Mouse (Mus musculus) cerebral cortex, adult 2 months (tissue): Measurements from ENCODE around the gene Tcp11.

ENCODE experiments used
- WGBS: fragments of 180-500 bp; shearing (Covaris S2); methylation state at CpG from one replicate; pipeline ENCODE4 v1.1.7; 2018; 5-methylcytosine and 5-hydroxymethylcytosine counted together

Tcp11 gene

DNA sequence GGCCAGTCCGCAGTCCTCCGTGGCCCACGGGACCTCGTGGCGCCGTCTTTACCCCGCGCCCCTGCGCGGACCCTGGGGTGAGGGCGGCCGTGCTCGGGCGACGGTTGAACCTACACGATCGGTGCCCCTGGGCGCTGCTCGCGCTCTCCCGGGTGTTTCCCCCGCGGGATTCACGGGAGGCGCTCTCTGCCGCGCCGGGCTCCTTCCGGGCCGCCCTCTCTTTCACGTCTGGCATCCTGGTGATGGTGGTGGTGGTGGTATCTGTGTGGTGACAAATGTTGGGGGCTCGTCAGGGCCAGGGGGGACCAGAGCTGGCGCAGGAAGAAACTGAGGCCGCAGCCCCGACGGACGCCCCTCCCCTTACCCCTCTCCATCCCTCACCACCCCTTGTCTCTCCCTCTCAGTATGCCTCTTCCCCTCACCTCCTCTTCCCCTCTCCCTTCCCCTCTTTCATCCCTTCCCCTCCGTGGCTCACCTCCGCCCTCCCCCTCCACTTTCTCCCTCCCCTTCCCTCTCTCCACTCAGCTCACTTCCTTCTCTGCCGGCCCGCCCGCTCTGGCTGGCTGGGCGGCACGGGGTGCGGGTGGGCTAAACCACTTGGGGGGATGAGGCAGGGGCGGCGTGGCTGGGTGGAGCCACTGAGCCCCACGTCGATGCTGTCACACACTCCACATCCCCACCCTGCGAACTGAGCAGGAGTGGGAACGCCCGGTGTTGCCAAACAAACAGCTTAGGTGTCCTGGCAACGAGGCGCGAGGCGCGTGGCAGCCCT, at the start of gene Tcp11:
Gene Tcp11, minus strand, starts transcription at position 595 of the 772 bp plus-strand sequence.
- WGBS: 2% methylated on average over 56 of the region's 57 CpGs

DNA sequence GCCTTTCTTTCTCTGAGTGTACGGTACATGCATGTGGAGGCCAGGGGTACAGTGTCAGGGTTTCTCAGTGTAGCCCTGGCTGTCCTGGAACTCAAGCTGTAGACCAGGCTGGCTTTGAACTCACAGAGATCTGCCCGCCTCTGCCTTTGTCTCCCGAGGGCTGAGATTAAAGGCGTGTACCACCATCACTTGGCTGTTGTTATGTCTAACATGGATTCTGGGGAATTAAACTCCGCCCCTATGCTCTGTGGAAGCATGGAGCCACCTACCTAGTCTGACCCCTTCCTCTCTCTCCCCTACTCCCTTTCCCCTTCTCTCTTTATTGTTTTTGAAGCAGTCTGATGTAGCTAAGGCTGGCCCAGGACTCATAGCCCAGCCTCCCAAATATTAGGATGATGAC, 49.4 kb upstream of the Tcp11 start:
- WGBS: 93% methylated on average over 5 of the region's 5 CpGs

- WGBS: 85% methylated on average over 8 of the region's 8 CpGs
These were observed 43.9 kb upstream of the Tcp11 start for GRCm38 (mm10) chr17:28124368-28124767.

DNA sequence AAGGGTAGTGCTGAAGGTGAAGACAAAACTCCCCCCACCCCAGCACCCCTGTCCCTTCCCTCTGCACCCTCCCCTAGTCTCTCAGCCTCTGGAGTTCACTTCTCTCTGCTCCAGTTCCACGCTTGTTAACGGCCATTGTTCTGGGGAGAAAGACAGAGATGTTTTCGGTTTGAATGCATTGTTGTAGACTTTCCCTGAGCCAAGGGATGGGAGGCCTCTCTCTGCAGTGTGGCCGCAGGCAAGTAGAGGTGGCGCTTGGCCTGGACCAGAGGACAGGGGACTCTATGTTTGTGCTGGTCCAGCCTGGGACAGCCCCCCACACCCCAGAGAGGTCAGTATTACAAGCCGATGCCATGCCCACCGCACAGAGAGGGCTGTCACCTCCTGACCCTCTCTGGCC, 43.2 kb upstream of the Tcp11 start:
- 65% methylated on average over 7 of the region's 7 CpGs for WGBS

- WGBS: 78% methylated on average over 13 of the region's 13 CpGs
These were observed 42.5 kb upstream of the Tcp11 start for GRCm38 (mm10) chr17:28122949-28123348.

DNA sequence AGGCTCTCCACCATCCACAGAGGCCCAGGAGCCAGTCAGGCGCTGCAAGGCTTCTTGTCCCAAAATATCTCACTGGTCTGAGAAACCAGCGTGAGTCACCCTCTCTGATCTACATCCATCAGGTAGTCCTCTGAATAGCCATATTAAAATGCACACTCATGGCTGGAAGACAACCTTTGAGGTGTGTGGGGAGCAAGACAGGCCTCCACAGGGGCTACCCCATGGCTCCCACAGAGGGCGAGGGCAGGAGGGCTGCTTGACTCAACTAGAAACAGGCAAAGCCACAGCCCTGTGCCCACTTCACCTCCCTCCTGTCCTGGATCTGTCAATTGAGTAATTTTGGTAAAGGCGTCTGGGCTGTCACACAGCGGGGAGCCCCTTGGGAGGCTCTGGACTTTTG, 40.0 kb upstream of the Tcp11 start:
- WGBS: 83% methylated on average over 5 of the region's 5 CpGs

DNA sequence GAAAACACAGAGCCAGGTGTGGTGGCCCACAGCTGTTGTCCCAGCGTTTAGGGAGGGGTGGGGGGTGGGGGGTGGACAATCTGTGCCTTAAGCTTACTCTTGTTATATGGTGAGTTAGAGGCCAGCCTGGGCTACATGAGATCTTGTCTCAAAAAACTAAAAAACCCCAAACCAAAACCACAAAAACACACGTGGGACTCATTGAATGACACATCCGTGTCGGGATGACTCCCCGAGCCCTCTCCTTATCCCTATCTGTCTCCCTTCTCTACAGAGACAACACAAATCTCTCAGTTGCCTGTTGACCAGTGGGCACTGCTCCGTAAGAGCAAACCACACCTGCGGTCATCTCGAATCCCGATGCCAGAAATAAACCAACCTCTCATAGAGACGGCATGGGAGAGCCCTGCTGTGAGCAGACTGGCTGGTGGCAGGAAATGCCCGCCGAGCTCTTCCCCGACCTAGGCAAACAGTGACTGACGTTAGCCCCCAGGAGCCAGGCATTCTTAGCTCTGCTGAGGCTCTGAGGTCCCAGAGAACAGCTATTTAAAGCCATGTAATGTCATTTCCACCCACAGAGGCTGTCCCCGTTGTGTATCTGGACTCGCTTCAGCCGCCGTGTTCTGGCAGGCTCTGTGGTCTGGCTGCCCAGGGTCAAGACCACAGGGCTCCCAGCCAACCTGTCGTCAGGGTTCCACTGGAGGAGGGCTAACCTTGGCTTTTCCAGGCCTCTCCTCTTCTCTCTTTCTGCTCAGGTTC, 37.2 kb upstream of the Tcp11 start:
- 62% methylated on average over 19 of the region's 19 CpGs for WGBS

- WGBS: 57% methylated on average over 9 of the region's 9 CpGs
These were observed 35.9 kb upstream of the Tcp11 start for GRCm38 (mm10) chr17:28116335-28116734.

GRCm38 (mm10) chr17:28112266-28112665, 31.8 kb upstream of the Tcp11 start:
- 95% methylated on average over 8 of the region's 8 CpGs for WGBS

DNA sequence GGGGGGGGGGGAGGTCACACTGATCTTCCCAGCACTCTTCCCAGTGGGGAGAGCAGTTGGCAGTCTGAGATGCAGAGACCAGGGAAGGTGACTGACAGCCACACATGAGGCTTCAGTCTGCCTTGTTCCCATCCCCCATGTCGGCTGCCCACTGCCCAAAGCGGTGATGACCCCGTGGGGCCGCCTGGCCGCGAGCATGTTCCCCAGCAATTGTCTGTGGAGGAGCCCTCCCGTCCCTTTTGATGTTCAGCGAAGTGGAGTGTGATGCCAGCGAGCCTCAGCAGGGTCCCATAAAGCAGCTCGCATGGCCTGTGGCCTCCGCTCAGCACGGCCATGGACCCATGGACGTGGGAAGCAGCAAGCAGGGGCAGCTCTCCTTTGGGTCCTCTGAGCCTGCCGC, 26.8 kb upstream of the Tcp11 start:
- 22% methylated on average over 14 of the region's 14 CpGs for WGBS

DNA sequence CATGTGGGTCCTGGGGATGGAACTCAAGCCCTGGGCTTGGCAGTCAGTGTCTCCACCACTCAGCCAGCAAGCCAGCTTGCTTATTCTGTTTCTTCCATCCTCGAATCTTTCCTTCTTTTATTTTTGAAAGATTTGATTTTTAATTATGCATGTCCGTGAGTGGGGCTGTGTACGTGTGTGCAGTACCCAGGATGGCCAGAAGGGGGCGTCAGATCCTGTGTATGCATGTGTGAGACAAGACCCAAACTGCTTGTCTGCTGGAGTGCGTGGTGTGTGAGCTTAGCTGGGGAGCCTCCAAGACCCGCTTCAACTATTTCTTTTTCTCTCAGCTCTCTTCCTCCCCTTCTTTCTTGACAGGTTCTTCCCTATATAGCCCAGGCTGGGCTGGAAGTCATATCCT, 25.9 kb upstream of the Tcp11 start:
- 67% methylated on average over 6 of the region's 6 CpGs for WGBS

DNA sequence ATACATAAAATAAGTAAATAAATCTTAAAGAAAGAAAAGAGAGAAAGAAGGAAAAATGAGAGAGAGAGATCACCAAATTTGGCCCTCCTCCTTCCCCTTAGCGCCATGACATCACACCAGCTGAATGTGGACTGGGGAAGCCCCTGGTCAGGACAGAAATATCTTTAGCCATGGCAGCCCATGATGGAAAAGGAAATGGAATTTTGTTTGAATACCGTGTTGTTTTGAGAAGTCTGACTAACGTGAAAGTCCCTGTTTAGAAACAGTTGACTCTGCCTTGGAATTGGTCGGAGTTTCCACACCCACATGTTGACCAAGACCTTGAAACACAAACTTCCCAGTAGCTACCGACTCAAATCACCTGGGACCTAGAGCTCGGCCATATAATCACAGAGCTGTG, 24.0 kb upstream of the Tcp11 start:
- WGBS: 79% methylated on average over 6 of the region's 6 CpGs

DNA sequence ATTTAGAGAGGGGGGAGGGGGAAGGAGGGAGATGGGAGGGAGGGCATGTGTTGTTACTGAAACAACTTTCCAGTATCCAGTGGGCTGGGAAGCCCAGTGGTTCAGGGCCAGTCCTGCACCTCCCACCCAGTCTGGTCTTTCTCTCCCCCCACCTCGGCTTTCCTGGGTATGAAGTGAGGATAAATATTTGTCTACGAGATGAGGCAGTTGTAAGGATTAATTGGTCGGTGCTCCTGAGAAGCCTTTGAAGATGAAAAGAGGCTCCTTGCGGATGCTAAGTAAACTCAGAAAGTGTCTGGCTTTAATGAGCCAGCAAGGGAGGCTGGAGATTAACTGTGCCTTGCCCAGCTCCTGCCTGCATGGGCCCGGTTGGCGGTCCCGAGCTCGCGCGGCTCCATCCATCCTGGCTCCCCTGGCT, 21.5 kb upstream of the Tcp11 start:
- 50% methylated on average over 10 of the region's 10 CpGs for WGBS

- WGBS: 65% methylated on average over 12 of the region's 12 CpGs
These were observed 20.9 kb upstream of the Tcp11 start for GRCm38 (mm10) chr17:28101284-28101887.

DNA sequence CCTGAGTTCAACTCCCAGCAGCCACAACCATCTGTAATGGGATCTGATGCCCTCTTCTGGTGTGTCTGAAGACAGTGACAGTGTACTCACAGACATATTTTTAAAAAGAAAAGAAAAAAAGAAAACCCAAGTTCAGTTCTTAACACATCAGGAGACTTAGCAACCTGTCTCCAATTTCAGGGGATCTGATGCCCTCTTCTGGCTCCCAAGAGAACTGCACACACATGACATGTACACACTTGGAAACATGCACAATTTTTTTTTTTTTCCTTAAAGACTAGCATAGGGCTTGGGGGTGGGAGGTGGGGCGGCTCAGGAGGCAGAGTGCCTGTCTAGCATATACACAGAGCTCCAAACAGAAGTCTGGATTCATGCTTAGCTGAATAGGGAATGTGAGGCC, 20.2 kb upstream of the Tcp11 start:
- WGBS: 97% methylated on average over 1 of the region's 1 CpGs

DNA sequence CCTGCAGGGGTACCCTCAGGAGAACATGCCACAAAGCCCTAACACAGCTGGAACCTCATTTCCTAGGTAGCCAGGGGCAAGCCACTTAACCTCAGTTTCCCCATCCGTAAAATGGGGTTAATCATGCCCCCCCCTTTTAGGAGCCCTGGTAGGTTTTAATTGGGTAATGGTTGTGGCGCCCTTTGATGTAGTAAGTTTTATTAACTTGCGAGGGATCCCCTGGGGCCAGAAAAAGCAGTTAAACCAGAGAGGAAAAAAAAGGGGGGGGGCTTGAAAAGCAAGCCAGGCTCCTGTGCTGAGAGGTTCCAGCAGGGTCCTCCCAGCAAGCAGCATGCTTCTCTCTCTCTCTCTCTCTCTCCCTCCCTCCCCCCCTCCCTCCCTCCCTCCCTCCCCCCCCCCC, 18.6 kb upstream of the Tcp11 start:
- WGBS: 67% methylated on average over 3 of the region's 3 CpGs

- WGBS: 95% methylated on average over 13 of the region's 13 CpGs
These were observed 16.9 kb upstream of the Tcp11 start for GRCm38 (mm10) chr17:28097308-28097707.

GRCm38 (mm10) chr17:28096418-28096817, 16.0 kb upstream of the Tcp11 start:
- WGBS: 78% methylated on average over 10 of the region's 10 CpGs

DNA sequence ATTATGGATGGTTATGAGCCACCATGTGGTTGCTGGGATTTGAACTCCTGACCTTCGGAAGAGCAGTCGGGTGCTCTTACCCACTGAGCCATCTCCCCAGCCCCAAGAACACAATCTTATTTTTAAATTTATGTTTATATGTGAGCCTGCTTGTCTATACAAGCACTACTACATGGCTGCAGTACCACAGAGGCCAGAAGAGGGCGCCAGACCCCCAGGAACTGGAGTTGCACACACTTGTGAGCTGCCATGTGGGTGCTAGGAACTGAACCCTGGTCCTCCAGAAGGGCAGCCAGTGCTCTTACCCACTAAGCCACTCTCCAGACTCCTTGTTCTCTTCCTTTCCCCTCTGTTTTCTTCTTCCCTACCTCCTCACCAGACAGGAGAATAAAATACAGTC, 13.4 kb upstream of the Tcp11 start:
- WGBS: 82% methylated on average over 3 of the region's 3 CpGs

DNA sequence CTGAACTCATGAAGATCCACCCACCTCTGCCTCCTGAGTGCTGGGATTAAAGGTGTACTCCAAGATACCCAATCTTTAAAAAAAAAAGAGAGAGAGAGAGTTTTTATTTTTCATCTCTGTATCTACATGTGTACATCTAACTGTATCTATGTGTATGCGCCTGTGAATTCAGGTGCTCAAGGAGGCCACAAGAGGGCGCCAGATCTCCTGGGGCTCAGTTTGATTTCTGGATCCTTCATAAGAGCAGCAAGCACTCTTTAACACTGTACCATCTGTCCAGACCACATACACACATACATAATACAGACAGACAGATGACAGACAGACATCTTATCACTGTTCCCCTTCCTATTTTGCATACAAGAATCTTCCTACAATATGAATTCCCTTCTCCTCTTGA, 11.9 kb upstream of the Tcp11 start:
- WGBS: 94% methylated on average over 2 of the region's 2 CpGs

- 98% methylated on average over 6 of the region's 6 CpGs for WGBS
These were observed 8.3 kb upstream of the Tcp11 start for GRCm38 (mm10) chr17:28088718-28089117.

GRCm38 (mm10) chr17:28087430-28087829, 7.0 kb upstream of the Tcp11 start:
- 77% methylated on average over 5 of the region's 5 CpGs for WGBS

- 1% methylated on average over 16 of the region's 16 CpGs for WGBS
These were observed 4.5 kb upstream of the Tcp11 start for GRCm38 (mm10) chr17:28084964-28085363.
